Mouse (Mus musculus) myocyte (in vitro differentiated cells): ENCODE results near the gene Phactr2. TPM values are rescaled to one million over a fixed set of nuclear protein-coding genes. Genes with fewer than 3 reads are reported as not detected.

Source experiments
- H3K27me3 ChIP-seq: one replicate; pipeline ENCODE4 v1.6.1; 2011; ENCODE audit not compliant: control insufficient read depth, insufficient read depth, insufficient read length
- H3K36me3 ChIP-seq: one replicate; pipeline ENCODE4 v1.6.1; 2011; ENCODE audit not compliant: control insufficient read depth, insufficient read depth
- H3K4me2 ChIP-seq: one replicate; pipeline ENCODE4 v1.6.1; 2011; ENCODE audit warnings: low read depth, control low read depth
- H3K4me3 ChIP-seq: one replicate; pipeline ENCODE4 v1.5.1; 2011; ENCODE audit warnings: mild to moderate bottlenecking, control low read depth, moderate library complexity
- H3K79me2 ChIP-seq: one replicate; pipeline ENCODE4 v1.6.1; 2011; ENCODE audit not compliant: control insufficient read depth, insufficient read depth
- H3ac ChIP-seq: one replicate; pipeline ENCODE4 v1.6.1; 2011; ENCODE audit not compliant: control insufficient read depth, insufficient read length
- CEBPB ChIP-seq: IDR thresholded peaks from 2 replicates; pipeline ENCODE4 v1.6.1; 2011; ENCODE audit warnings: mild to moderate bottlenecking, moderate library complexity; ENCODE audit not compliant: poor library complexity, insufficient read depth, severe bottlenecking
- E2F4 ChIP-seq: IDR thresholded peaks from one replicate; pipeline ENCODE4 v1.6.1; 2011; ENCODE audit warnings: mild to moderate bottlenecking, control low read depth, moderate library complexity; ENCODE audit not compliant: insufficient read depth
- MAX ChIP-seq: IDR thresholded peaks from one replicate; pipeline ENCODE4 v1.6.1; 2011; ENCODE audit warnings: low read depth, mild to moderate bottlenecking, control low read depth
- MYOD1 ChIP-seq, 3 experiments: IDR thresholded peaks; one replicate each; pipeline ENCODE4 v1.6.1; 2011; ENCODE audit warnings: control low read depth in 2 of 3, low read depth in 2 of 3, mild to moderate bottlenecking in 2 of 3, moderate library complexity in 1 of 3; ENCODE audit not compliant: insufficient read length in 2 of 3, control insufficient read depth in 1 of 3
- MYOG ChIP-seq, 3 experiments: IDR thresholded peaks; one replicate each; pipeline ENCODE4 v1.6.1; 2011; ENCODE audit warnings: control low read depth in 2 of 3, low read depth in 2 of 3, mild to moderate bottlenecking in 2 of 3; ENCODE audit not compliant: insufficient read length in 2 of 3, control insufficient read depth in 1 of 3, insufficient read depth in 1 of 3
- POLR2A ChIP-seq: IDR thresholded peaks from one replicate; pipeline ENCODE4 v1.6.1; 2011; ENCODE audit warnings: low read depth, mild to moderate bottlenecking, control low read depth, moderate library complexity; ENCODE audit not compliant: insufficient read length
- POLR2AphosphoS2 ChIP-seq: IDR thresholded peaks from one replicate; pipeline ENCODE4 v1.6.1; 2011; ENCODE audit warnings: low read depth, control low read depth; ENCODE audit not compliant: insufficient read length
- REST ChIP-seq: IDR thresholded peaks from one replicate; pipeline ENCODE4 v1.6.1; 2011; ENCODE audit warnings: mild to moderate bottlenecking, control low read depth, moderate library complexity; ENCODE audit not compliant: insufficient read depth, insufficient read length
- SRF ChIP-seq: IDR thresholded peaks from one replicate; pipeline ENCODE4 v1.6.1; 2011; ENCODE audit warnings: low read depth; ENCODE audit not compliant: control insufficient read depth, insufficient read length
- TCF12 ChIP-seq: IDR thresholded peaks from one replicate; pipeline ENCODE4 v1.6.1; 2011; ENCODE audit warnings: mild to moderate bottlenecking, control low read depth; ENCODE audit not compliant: poor library complexity, insufficient read depth, severe bottlenecking
- TCF3 ChIP-seq: IDR thresholded peaks from one replicate; pipeline ENCODE4 v1.6.1; 2011; ENCODE audit warnings: low read depth, control low read depth; ENCODE audit not compliant: insufficient read length
- USF1 ChIP-seq: IDR thresholded peaks from one replicate; pipeline ENCODE4 v1.6.1; 2011; ENCODE audit warnings: low read depth, mild to moderate bottlenecking, control low read depth, moderate library complexity
- polyA plus RNA-seq: library from polyadenylated mRNA; unstranded; fragments of >200 nt; fragmentation: generic; extraction: Trizol; gene quantifications from one replicate; pipeline ENCODE4 v1.2.1, GENCODE M21; 2012; ENCODE audit warnings: missing spikeins

Gene Phactr2
- polyA plus RNA-seq, 1 experiment, result not detected

GRCm38 (mm10) chr10:13412202-13412923, 61.8 kb downstream of the Phactr2 start:
- H3K4me3 ChIP-seq, result no peak overlapping the region
- H3K4me2 ChIP-seq, result no peak overlapping the region

DNA sequence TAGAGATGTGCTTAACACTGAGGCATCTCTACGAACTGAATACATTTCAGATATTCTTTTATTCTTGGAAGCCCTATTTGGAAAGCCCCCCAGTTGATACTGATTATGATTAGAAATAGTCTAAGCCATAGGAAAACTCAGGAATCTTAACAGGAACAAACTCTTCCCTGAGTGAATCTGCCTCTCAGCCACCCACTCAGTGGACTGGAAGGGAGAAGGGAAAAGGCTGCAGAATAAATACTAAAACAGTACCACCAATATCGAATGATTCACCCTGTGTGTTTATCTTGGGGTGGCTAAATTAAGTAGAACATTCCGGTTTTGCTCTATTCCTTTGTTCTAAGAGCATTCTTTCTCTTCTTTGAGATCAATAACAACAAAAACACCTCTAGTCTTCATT, 63.2 kb downstream of the Phactr2 start:
- no peaks in the 10 kb centered on the region for H3K79me2 ChIP-seq
- H3K36me3 ChIP-seq, result no peaks in the 10 kb centered on the region
- TF ChIP-seq USF1 (no peak), MYOD1 (IDR thresholded peaks at IDR 0.05; ENCODE audit: control insufficient read depth in 1 of 3, insufficient read length in 2 of 3, low read depth in 2 of 3) (no peak), MYOG (IDR thresholded peaks at IDR 0.05; ENCODE audit: control insufficient read depth in 1 of 3, insufficient read depth in 1 of 3, insufficient read length in 2 of 3, low read depth in 2 of 3) (no peak), REST (no peak), TCF3 (no peak), POLR2A (no peak), CEBPB (no peak), SRF (no peak), POLR2AphosphoS2 (no peak)
- no peak overlapping the region for H3ac ChIP-seq
- no peak overlapping the region for H3K4me3 ChIP-seq
- no peak overlapping the region for H3K4me2 ChIP-seq
- H3K27me3 ChIP-seq, result no peaks in the 10 kb centered on the region

More at GRCm38 (mm10) chr10:13412202-13412923, 61.8 kb downstream of the Phactr2 start:
- TF ChIP-seq TCF3 (no peak), CEBPB (no peak), TCF12 (no peak), USF1 (no peak)
- no peaks in the 10 kb centered on the region for H3K27me3 ChIP-seq
- no peak overlapping the region for H3ac ChIP-seq
- no peaks in the 10 kb centered on the region for H3K36me3 ChIP-seq
- no peaks in the 10 kb centered on the region for H3K79me2 ChIP-seq

- TF ChIP-seq TCF12, result no peak
- no peak for TF ChIP-seq TCF3
- no peak for TF ChIP-seq POLR2A
- no peak for TF ChIP-seq MAX
- TF ChIP-seq MYOD1 (IDR thresholded peaks at IDR 0.05; ENCODE audit: control insufficient read depth in 1 of 3, insufficient read length in 2 of 3, low read depth in 2 of 3), result no peak
- Histone ChIP-seq H3K4me2 (no peak overlapping the region), H3K36me3 (no peaks in the 10 kb centered on the region), H3K79me2 (no peaks in the 10 kb centered on the region), H3K27me3 (no peaks in the 10 kb centered on the region), H3ac (no peak overlapping the region), H3K4me3 (no peak overlapping the region)
These were observed 72.2 kb downstream of the Phactr2 start for GRCm38 (mm10) chr10:13401971-13402370.

- no peak overlapping the region for H3K4me2 ChIP-seq
- no peaks in the 10 kb centered on the region for H3K79me2 ChIP-seq
- H3ac ChIP-seq, result no peak overlapping the region
- no peaks in the 10 kb centered on the region for H3K27me3 ChIP-seq
- no peak overlapping the region for H3K4me3 ChIP-seq
- no peaks in the 10 kb centered on the region for H3K36me3 ChIP-seq
- TF ChIP-seq USF1 (no peak), MAX (no peak), E2F4 (no peak), SRF (no peak), MYOD1 (IDR thresholded peaks at IDR 0.05; ENCODE audit: control insufficient read depth in 1 of 3, insufficient read length in 2 of 3, low read depth in 2 of 3) (no peak), TCF12 (no peak), POLR2AphosphoS2 (no peak), MYOG (IDR thresholded peaks at IDR 0.05; ENCODE audit: control insufficient read depth in 1 of 3, insufficient read depth in 1 of 3, insufficient read length in 2 of 3, low read depth in 2 of 3) (no peak), REST (no peak), POLR2A (no peak), CEBPB (no peak), TCF3 (no peak)
These were observed 78.5 kb downstream of the Phactr2 start for GRCm38 (mm10) chr10:13395753-13396152.

- no peak overlapping the region for H3K4me3 ChIP-seq
- no peak overlapping the region for H3K4me2 ChIP-seq
- no peaks in the 10 kb centered on the region for H3K79me2 ChIP-seq
- no peaks in the 10 kb centered on the region for H3K27me3 ChIP-seq
- H3K36me3 ChIP-seq, result no peaks in the 10 kb centered on the region
- TF ChIP-seq SRF (no peak), POLR2A (no peak), MYOD1 (IDR thresholded peaks at IDR 0.05; ENCODE audit: control insufficient read depth in 1 of 3, insufficient read length in 2 of 3, low read depth in 2 of 3) (no peak), POLR2AphosphoS2 (no peak), MAX (no peak), USF1 (no peak), TCF3 (no peak), REST (no peak), TCF12 (no peak), E2F4 (no peak), MYOG (IDR thresholded peaks at IDR 0.05; ENCODE audit: control insufficient read depth in 1 of 3, insufficient read depth in 1 of 3, insufficient read length in 2 of 3, low read depth in 2 of 3) (no peak), CEBPB (no peak)
- H3ac ChIP-seq, result no peak overlapping the region
These were observed 80.2 kb downstream of the Phactr2 start for GRCm38 (mm10) chr10:13394000-13394399.
